22 mouse cellular contexts compared by ENCODE assay signal in genomic region chr16:24669718-24670460, GRCm38 (mm10).
DNase-seq lines count a peak whose midpoint lies in the region; ATAC-seq lines count a peak whose summit lies in the region.
"Had no signal": no experiment of that assay in that cellular context is flagged by ENCODE, and none has a peak within 500 bp of the region (broad histone marks: within the 10 kb centered on the region; RNA-seq: fewer than 3 reads in every experiment).

No protein-coding gene starts in this region.

- H3K4me2 ChIP-seq in heart, embryonic 11.5 days, result no peak overlapping the region
- H3K4me2 ChIP-seq in kidney, embryonic 16.5 days (replicated peaks; ENCODE audit: low read depth, low read length), result no peak overlapping the region
- H3K4me2 ChIP-seq: embryonic facial prominence, embryonic 13.5 days; limb, embryonic 15.5 days; stomach, embryonic 15.5 days had no signal

- H3K36me3 ChIP-seq in heart, embryonic 11.5 days (ENCODE audit: control insufficient read depth, insufficient read depth, low read length), result no peaks in the 10 kb centered on the region
- no peaks in the 10 kb centered on the region for H3K36me3 ChIP-seq in kidney, embryonic 16.5 days (ENCODE audit: insufficient read depth, low read length)
- H3K36me3 ChIP-seq: embryonic facial prominence, embryonic 13.5 days; hindbrain, embryonic 10.5 days; stomach, embryonic 15.5 days had no signal

- ATAC-seq in heart, embryonic 11.5 days (replicated peaks; ENCODE audit: insufficient number of reproducible peaks, low FRiP score, low TSS enrichment), result no peak
- peak; percentile 42; the same call in 1 of the 2 replicates for ATAC-seq in kidney, embryonic 16.5 days (ENCODE audit: low FRiP score, low TSS enrichment)
- ATAC-seq in granulocyte monocyte progenitor cell, adult 5-6 weeks (replicated peaks; ENCODE audit: poor library complexity, severe bottlenecking), result peak; percentile 63
- ATAC-seq: forebrain, embryonic 16.5 days; hindbrain, postnatal 0 days; midbrain, embryonic 16.5 days had no signal

- H3K27me3 ChIP-seq in heart, embryonic 11.5 days (ENCODE audit: control insufficient read depth, insufficient read depth, low read length), result no peaks in the 10 kb centered on the region
- H3K27me3 ChIP-seq in kidney, embryonic 16.5 days (ENCODE audit: insufficient read depth, low read length), result no peaks in the 10 kb centered on the region
- H3K27me3 ChIP-seq: embryonic facial prominence, embryonic 13.5 days; limb, embryonic 15.5 days; stomach, embryonic 15.5 days had no signal

- H3K4me3 ChIP-seq in heart, embryonic 11.5 days (ENCODE audit: low read depth, low read length), result no peak overlapping the region
- H3K4me3 ChIP-seq in kidney, embryonic 16.5 days (ENCODE audit: low read length), result no peak overlapping the region
- H3K4me3 ChIP-seq: embryonic facial prominence, embryonic 13.5 days; hindbrain, embryonic 10.5 days; limb, embryonic 15.5 days; stomach, embryonic 15.5 days had no signal

- DNase-seq in heart, adult 8-10 months (ENCODE audit: low spot score), result no peak
- no peak for DNase-seq in kidney, adult 9 months
- DNase-seq in 416B (ENCODE audit: low read depth), result peak; percentile 58
- DNase-seq in cerebellum, adult 11 months, result no peak
- no peak for DNase-seq in embryo, embryonic 11 days
- DNase-seq: cerebellum, adult 9-10 months; kidney, adult 18-20 months; kidney, postnatal 14 days; lung, adult 2 months; right cerebral cortex, postnatal 14 days; thymus, adult 18-20 months; thymus, postnatal 4 days had no signal

- no peaks in the 10 kb centered on the region for H3K9me3 ChIP-seq in heart, embryonic 11.5 days (replicated peaks; ENCODE audit: control insufficient read depth, low read length)
- no peaks in the 10 kb centered on the region for H3K9me3 ChIP-seq in kidney, embryonic 16.5 days (ENCODE audit: low read length)
- H3K9me3 ChIP-seq: embryonic facial prominence, embryonic 13.5 days; hindbrain, embryonic 10.5 days; limb, embryonic 15.5 days; stomach, embryonic 15.5 days had no signal

- H3K4me1 ChIP-seq in heart, embryonic 11.5 days (ENCODE audit: control insufficient read depth, insufficient read depth, low read length), result no peaks in the 10 kb centered on the region
- H3K4me1 ChIP-seq in kidney, embryonic 16.5 days (ENCODE audit: insufficient read depth, low read length), result no peaks in the 10 kb centered on the region
- H3K4me1 ChIP-seq: embryonic facial prominence, embryonic 13.5 days; hindbrain, embryonic 10.5 days; limb, embryonic 15.5 days; stomach, embryonic 15.5 days had no signal

- peak overlapping the region; percentile 46; the same call in 1 of the 2 replicates for H3K27ac ChIP-seq in heart, embryonic 11.5 days (ENCODE audit: low read depth, low read length)
- H3K27ac ChIP-seq in kidney, embryonic 16.5 days (ENCODE audit: low read length), result no peak overlapping the region
- H3K27ac ChIP-seq: embryonic facial prominence, embryonic 13.5 days; hindbrain, embryonic 10.5 days; hindbrain, postnatal 0 days; limb, embryonic 15.5 days; stomach, embryonic 15.5 days had no signal

- 79% methylated on average over 5 of the region's 5 CpGs for WGBS in heart, embryonic 11.5 days (ENCODE audit: insufficient replicate concordance)
- WGBS in kidney, embryonic 16.5 days, result 85% methylated on average over 5 of the region's 5 CpGs

- H3K9ac ChIP-seq in heart, embryonic 11.5 days (ENCODE audit: low read depth, low read length), result no peak overlapping the region
- H3K9ac ChIP-seq in kidney, embryonic 16.5 days (replicated peaks; ENCODE audit: low read length), result no peak overlapping the region
- H3K9ac ChIP-seq: embryonic facial prominence, embryonic 13.5 days; limb, embryonic 15.5 days; stomach, embryonic 15.5 days had no signal
